Mouse (Mus musculus): ENCODE results near the gene Lcn8. TPM values are rescaled to one million over a fixed set of nuclear protein-coding genes. Genes with fewer than 3 reads are reported as not detected.

Gene Lcn8
- polyA plus RNA-seq, 1 experiment, result 0.24 TPM

DNA sequence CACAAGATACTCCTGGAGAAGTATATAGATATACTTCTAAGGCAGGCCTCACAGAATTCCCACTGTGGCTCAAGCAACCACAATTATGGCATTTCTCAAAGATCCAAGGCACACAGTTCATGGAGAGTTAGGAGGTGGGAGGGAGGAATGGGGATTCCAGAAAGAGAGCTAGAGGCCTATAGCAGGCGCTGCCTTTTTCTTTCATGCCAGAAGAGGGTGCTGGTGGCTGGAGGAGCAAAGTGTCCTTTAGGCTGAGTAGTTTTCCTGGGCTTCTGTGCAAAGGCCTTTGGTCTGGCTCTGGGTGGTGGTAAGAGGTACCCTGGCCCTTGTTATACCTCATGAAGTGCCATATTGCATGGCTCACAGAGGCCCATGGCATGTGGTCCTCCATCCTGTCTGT lies 18.9 kb upstream of the Lcn8 start:
- TF ChIP-seq POLR2A (IDR thresholded peaks at IDR 0.05; ENCODE audit: control insufficient read depth, extremely low read depth, insufficient read depth, low read length, poor library complexity), result no peak
- TF ChIP-seq CTCF (IDR thresholded peaks at IDR 0.05; ENCODE audit: borderline replicate concordance, control insufficient read depth, extremely low read depth, insufficient read depth, low read length, poor library complexity), result no peak
- no peaks in the 10 kb centered on the region for H3K27me3 ChIP-seq (ENCODE audit: control insufficient read depth, insufficient read depth, low read length)
- no peaks in the 10 kb centered on the region for H3K36me3 ChIP-seq (ENCODE audit: control insufficient read depth, insufficient read depth, low read length)
- H3K27ac ChIP-seq (ENCODE audit: control insufficient read depth, insufficient read depth, low read length), result no peak overlapping the region
- no peaks in the 10 kb centered on the region for H3K4me1 ChIP-seq (replicated peaks; ENCODE audit: control insufficient read depth, insufficient read depth, low read length)
- H3K4me3 ChIP-seq (ENCODE audit: control insufficient read depth, insufficient read depth, low read length), result no peak overlapping the region
- 100% methylated on average over 1 of the region's 1 CpGs for WGBS
- DNase-seq, result no peak

- TF ChIP-seq CTCF (IDR thresholded peaks at IDR 0.05; ENCODE audit: borderline replicate concordance, control insufficient read depth, extremely low read depth, insufficient read depth, low read length, poor library complexity) (no peak), POLR2A (IDR thresholded peaks at IDR 0.05; ENCODE audit: control insufficient read depth, extremely low read depth, insufficient read depth, low read length, poor library complexity) (no peak)
- Histone ChIP-seq H3K27me3 (ENCODE audit: control insufficient read depth, insufficient read depth, low read length) (no peaks in the 10 kb centered on the region), H3K4me1 (replicated peaks; ENCODE audit: control insufficient read depth, insufficient read depth, low read length) (no peaks in the 10 kb centered on the region), H3K27ac (ENCODE audit: control insufficient read depth, insufficient read depth, low read length) (no peak overlapping the region), H3K4me3 (ENCODE audit: control insufficient read depth, insufficient read depth, low read length) (no peak overlapping the region), H3K36me3 (ENCODE audit: control insufficient read depth, insufficient read depth, low read length) (no peaks in the 10 kb centered on the region)
- 24% methylated on average over 6 of the region's 6 CpGs for WGBS
- peak; percentile 64 for DNase-seq
These were observed 13.0 kb upstream of the Lcn8 start for GRCm38 (mm10) chr2:25639890-25640289.

DNA sequence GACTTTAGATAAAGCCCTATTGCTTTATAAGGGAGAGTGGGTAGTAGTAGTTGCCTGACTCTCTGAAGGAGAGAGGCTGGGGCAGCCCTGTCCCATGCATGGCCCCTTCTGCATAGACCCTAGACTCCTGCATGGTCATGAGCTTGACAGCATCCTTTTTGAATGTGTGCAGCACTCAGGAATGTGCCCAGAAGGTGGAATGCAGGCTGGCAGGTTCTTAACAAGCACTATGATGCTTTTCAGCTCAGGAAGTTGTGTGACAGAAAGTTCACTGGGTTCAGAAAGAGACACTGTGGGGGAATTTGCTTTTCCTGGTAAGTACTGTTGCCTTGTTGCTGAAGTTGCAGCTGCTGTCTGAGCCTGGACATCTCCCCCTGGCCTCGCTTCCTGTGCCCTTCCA lies 1.6 kb downstream of the Lcn8 start:
- WGBS, result 74% methylated on average over 1 of the region's 1 CpGs
- no peaks in the 10 kb centered on the region for H3K27me3 ChIP-seq (ENCODE audit: control insufficient read depth, insufficient read depth, low read length)
- TF ChIP-seq CTCF (IDR thresholded peaks at IDR 0.05; ENCODE audit: borderline replicate concordance, control insufficient read depth, extremely low read depth, insufficient read depth, low read length, poor library complexity), result no peak
- no peak for TF ChIP-seq POLR2A (IDR thresholded peaks at IDR 0.05; ENCODE audit: control insufficient read depth, extremely low read depth, insufficient read depth, low read length, poor library complexity)

DNA sequence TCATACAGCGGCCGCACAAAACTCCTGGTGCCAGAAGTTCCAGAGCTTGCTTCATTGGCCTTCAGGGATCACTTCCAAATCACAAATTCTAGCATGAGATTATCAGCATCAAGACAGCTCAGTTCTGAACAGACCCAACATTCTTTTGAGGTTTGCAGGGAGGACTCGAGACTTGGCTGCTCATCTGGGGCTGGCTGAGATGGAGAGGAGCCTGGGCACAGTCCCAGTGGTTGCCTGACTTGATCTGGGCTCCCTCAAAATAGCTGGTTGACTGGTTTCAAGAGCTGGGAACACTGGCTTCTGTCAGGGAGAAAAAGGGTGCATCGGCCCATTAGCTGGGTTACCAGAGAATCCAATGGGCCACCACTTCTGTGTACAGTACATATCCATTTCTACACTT lies 3.8 kb downstream of the Lcn8 start:
- H3K27ac ChIP-seq (ENCODE audit: control insufficient read depth, insufficient read depth, low read length), result no peak overlapping the region
- WGBS, result 92% methylated on average over 4 of the region's 4 CpGs

More for the DNA sequence above, 1.6 kb downstream of the Lcn8 start:
- H3K27ac ChIP-seq (ENCODE audit: control insufficient read depth, insufficient read depth, low read length), result no peak overlapping the region
- no peak for DNase-seq
- no peak overlapping the region for H3K4me3 ChIP-seq (ENCODE audit: control insufficient read depth, insufficient read depth, low read length)
- no peaks in the 10 kb centered on the region for H3K4me1 ChIP-seq (replicated peaks; ENCODE audit: control insufficient read depth, insufficient read depth, low read length)
- no peaks in the 10 kb centered on the region for H3K36me3 ChIP-seq (ENCODE audit: control insufficient read depth, insufficient read depth, low read length)

GRCm38 (mm10) chr2:25657246-25657645 lies 4.3 kb downstream of the Lcn8 start:
- Histone ChIP-seq H3K36me3 (ENCODE audit: control insufficient read depth, insufficient read depth, low read length) (no peaks in the 10 kb centered on the region), H3K27ac (ENCODE audit: control insufficient read depth, insufficient read depth, low read length) (no peak overlapping the region), H3K4me1 (replicated peaks; ENCODE audit: control insufficient read depth, insufficient read depth, low read length) (no peaks in the 10 kb centered on the region), H3K27me3 (ENCODE audit: control insufficient read depth, insufficient read depth, low read length) (no peaks in the 10 kb centered on the region), H3K4me3 (ENCODE audit: control insufficient read depth, insufficient read depth, low read length) (no peak overlapping the region)
- TF ChIP-seq CTCF (IDR thresholded peaks at IDR 0.05; ENCODE audit: borderline replicate concordance, control insufficient read depth, extremely low read depth, insufficient read depth, low read length, poor library complexity) (no peak), POLR2A (IDR thresholded peaks at IDR 0.05; ENCODE audit: control insufficient read depth, extremely low read depth, insufficient read depth, low read length, poor library complexity) (no peak)
- WGBS, result 48% methylated on average over 4 of the region's 4 CpGs
- no peak for DNase-seq

More for the DNA sequence above, 3.8 kb downstream of the Lcn8 start:
- H3K27me3 ChIP-seq (ENCODE audit: control insufficient read depth, insufficient read depth, low read length), result no peaks in the 10 kb centered on the region
- no peak for DNase-seq
- no peaks in the 10 kb centered on the region for H3K36me3 ChIP-seq (ENCODE audit: control insufficient read depth, insufficient read depth, low read length)
- no peaks in the 10 kb centered on the region for H3K4me1 ChIP-seq (replicated peaks; ENCODE audit: control insufficient read depth, insufficient read depth, low read length)
- no peak for TF ChIP-seq CTCF (IDR thresholded peaks at IDR 0.05; ENCODE audit: borderline replicate concordance, control insufficient read depth, extremely low read depth, insufficient read depth, low read length, poor library complexity)
- TF ChIP-seq POLR2A (IDR thresholded peaks at IDR 0.05; ENCODE audit: control insufficient read depth, extremely low read depth, insufficient read depth, low read length, poor library complexity), result no peak
- H3K4me3 ChIP-seq (ENCODE audit: control insufficient read depth, insufficient read depth, low read length), result no peak overlapping the region

DNA sequence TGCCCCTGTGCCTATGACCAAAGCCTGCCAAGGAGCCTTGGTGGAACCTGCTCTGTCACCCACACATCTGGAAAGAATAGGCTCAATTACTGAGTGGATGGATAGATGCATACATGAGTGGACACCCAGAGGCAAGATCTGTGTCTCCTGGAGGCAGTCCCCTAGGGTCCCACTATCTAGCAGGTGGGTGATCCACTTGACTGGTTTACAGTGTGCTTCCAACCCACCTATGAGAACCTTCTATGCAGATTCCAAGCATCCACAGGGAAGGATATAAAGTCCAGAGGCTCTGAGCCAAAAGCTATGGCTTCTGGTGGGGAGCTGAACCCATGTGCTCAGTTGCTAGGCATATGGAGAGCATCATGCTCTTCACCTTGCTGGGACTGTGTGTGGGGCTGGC lies 4.7 kb downstream of the Lcn8 start, which contains the start of gene Lcn5:
Lcn5 (plus strand) TSS at position 301 of the 400 bp plus-strand sequence.
- no peak for TF ChIP-seq CTCF (IDR thresholded peaks at IDR 0.05; ENCODE audit: borderline replicate concordance, control insufficient read depth, extremely low read depth, insufficient read depth, low read length, poor library complexity)
- TF ChIP-seq POLR2A (IDR thresholded peaks at IDR 0.05; ENCODE audit: control insufficient read depth, extremely low read depth, insufficient read depth, low read length, poor library complexity), result no peak
- Histone ChIP-seq H3K27ac (ENCODE audit: control insufficient read depth, insufficient read depth, low read length) (no peak within 1 kb of the TSS), H3K27me3 (ENCODE audit: control insufficient read depth, insufficient read depth, low read length) (no peaks in the 10 kb centered on the region)

DNA sequence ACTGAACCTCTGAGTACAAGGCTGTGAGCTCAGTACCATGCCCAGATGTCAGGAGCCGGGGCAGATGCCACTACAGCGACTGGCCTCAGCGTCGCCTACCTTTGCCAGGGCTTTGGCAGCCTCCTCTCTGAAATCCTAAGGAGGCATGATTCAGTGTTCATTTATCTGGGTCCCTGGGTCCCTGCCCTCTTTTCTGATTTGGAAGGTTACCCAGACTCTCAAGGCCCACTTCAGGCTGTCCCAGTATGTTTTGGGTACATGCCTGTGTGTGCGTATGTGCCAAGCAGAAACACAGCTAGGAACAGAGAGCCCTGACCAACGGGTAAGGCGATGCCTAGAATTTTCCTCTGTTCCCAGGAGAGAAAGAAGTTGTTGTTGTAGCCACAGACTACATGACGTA lies 7.4 kb downstream of the Lcn8 start:
- Histone ChIP-seq H3K36me3 (ENCODE audit: control insufficient read depth, insufficient read depth, low read length) (no peaks in the 10 kb centered on the region), H3K27me3 (ENCODE audit: control insufficient read depth, insufficient read depth, low read length) (no peaks in the 10 kb centered on the region), H3K27ac (ENCODE audit: control insufficient read depth, insufficient read depth, low read length) (no peak overlapping the region), H3K4me1 (replicated peaks; ENCODE audit: control insufficient read depth, insufficient read depth, low read length) (no peaks in the 10 kb centered on the region), H3K4me3 (ENCODE audit: control insufficient read depth, insufficient read depth, low read length) (no peak overlapping the region)
- 95% methylated on average over 8 of the region's 8 CpGs for WGBS
- no peak for TF ChIP-seq POLR2A (IDR thresholded peaks at IDR 0.05; ENCODE audit: control insufficient read depth, extremely low read depth, insufficient read depth, low read length, poor library complexity)
- TF ChIP-seq CTCF (IDR thresholded peaks at IDR 0.05; ENCODE audit: borderline replicate concordance, control insufficient read depth, extremely low read depth, insufficient read depth, low read length, poor library complexity), result no peak
- DNase-seq, result no peak

More for the DNA sequence above, 4.7 kb downstream of the Lcn8 start, which contains the start of gene Lcn5:
- no peak within 1 kb of the TSS for H3K4me3 ChIP-seq (ENCODE audit: control insufficient read depth, insufficient read depth, low read length)
- no peaks in the 10 kb centered on the region for H3K4me1 ChIP-seq (replicated peaks; ENCODE audit: control insufficient read depth, insufficient read depth, low read length)
- DNase-seq, result no peak
- H3K36me3 ChIP-seq (ENCODE audit: control insufficient read depth, insufficient read depth, low read length), result no peaks in the 10 kb centered on the region

Data from thymus, adult 2 months (tissue).